Mouse (Mus musculus) kidney, embryonic 14.5 days (tissue): ENCODE measurements around the gene Vcp. TPM values are rescaled to one million over a fixed set of nuclear protein-coding genes. Genes with fewer than 3 reads are reported as not detected.

Experiments
- ATAC-seq: fragments of 200-750 bp; cut with Nextera tagmentation; 2 replicates; pipeline ENCODE4 v1.8.0; 2017; ENCODE audit warnings: moderate number of reproducible peaks, mild to moderate bottlenecking, moderate TSS enrichment, moderate library complexity; ENCODE audit not compliant: low FRiP score, low TSS enrichment
- H3K27ac ChIP-seq: fragments of 300-500 bp; sonication (generic); 2 replicates; pipeline ENCODE4 v1.5.1; 2014; ENCODE audit warnings: low read depth, mild to moderate bottlenecking, low read length, moderate library complexity, mixed read lengths
- H3K27me3 ChIP-seq: fragments of 300-500 bp; sonication (generic); 2 replicates; pipeline ENCODE4 v1.6.1; 2014; ENCODE audit warnings: mild to moderate bottlenecking, low read length; ENCODE audit not compliant: control insufficient read depth, insufficient read depth
- H3K36me3 ChIP-seq: fragments of 300-500 bp; sonication (generic); 2 replicates; pipeline ENCODE4 v1.6.1; 2014; ENCODE audit warnings: low read length, mixed read lengths; ENCODE audit not compliant: control insufficient read depth, insufficient read depth
- H3K4me1 ChIP-seq: fragments of 300-500 bp; sonication (generic); 2 replicates; pipeline ENCODE4 v1.6.1; 2014; ENCODE audit warnings: low read length, mixed read lengths; ENCODE audit not compliant: control insufficient read depth, insufficient read depth
- H3K4me2 ChIP-seq: fragments of 300-500 bp; sonication (generic); replicated peaks from 2 replicates; pipeline ENCODE4 v1.6.1; 2014; ENCODE audit warnings: low read depth, mild to moderate bottlenecking, low read length
- H3K4me3 ChIP-seq: fragments of 300-500 bp; sonication (generic); 2 replicates; pipeline ENCODE4 v1.5.1; 2014; ENCODE audit warnings: mild to moderate bottlenecking, low read length
- H3K9ac ChIP-seq: fragments of 300-500 bp; sonication (generic); 2 replicates; pipeline ENCODE4 v1.6.1; 2014; ENCODE audit warnings: low read depth, mild to moderate bottlenecking, low read length, moderate library complexity
- H3K9me3 ChIP-seq: fragments of 300-500 bp; sonication (generic); 2 replicates; pipeline ENCODE4 v1.6.1; 2016; ENCODE audit warnings: low read length; ENCODE audit not compliant: control insufficient read depth
- WGBS: fragments of 180-500 bp; shearing (Covaris S2); extraction: QIAGEN DNeasy Blood & Tissue Kit; methylation state at CpG from one replicate; pipeline ENCODE4 v1.1.7; 2014; 5-methylcytosine and 5-hydroxymethylcytosine counted together
- polyA plus RNA-seq: library from polyadenylated mRNA; unstranded; fragments of >200 nt; fragmentation: Nextera tagmentation; extraction: Ambion mirVana; gene quantifications from 2 replicates; pipeline ENCODE4 v1.2.1, GENCODE M21; 2014

Gene Vcp
- polyA plus RNA-seq, 1 experiment from 2014 or later, result 554 TPM

DNA sequence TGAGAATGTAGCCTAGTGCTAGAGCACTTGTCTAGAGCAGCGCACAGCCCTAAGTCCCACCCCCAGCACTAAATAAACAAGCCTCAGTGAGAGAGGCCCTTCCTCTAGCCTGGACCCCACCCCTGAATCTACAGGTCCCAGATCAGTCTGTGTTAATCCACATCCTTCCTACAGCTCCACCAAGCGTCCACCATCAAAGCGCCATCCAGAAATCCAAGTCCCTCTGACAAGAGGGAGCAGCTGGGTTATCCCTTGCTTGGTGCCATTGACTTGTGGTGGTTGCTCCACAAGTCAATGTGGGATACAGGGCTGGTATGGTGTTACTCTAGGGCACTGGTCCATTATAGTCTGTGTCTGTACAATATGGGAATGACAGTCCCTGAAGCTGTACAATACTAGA is 45.1 kb downstream of the Vcp start:
- Histone ChIP-seq H3K27me3 (no peaks in the 10 kb centered on the region), H3K9ac (no peak overlapping the region), H3K36me3 (peaks cover 15% of the 10 kb centered on the region), H3K9me3 (no peaks in the 10 kb centered on the region), H3K4me3 (no peak overlapping the region), H3K27ac (no peak overlapping the region), H3K4me1 (peaks cover 9% of the 10 kb centered on the region; the same call in 1 of the 2 replicates), H3K4me2 (no peak overlapping the region)
- 94% methylated on average over 3 of the region's 3 CpGs for WGBS
- ATAC-seq, result no peak

DNA sequence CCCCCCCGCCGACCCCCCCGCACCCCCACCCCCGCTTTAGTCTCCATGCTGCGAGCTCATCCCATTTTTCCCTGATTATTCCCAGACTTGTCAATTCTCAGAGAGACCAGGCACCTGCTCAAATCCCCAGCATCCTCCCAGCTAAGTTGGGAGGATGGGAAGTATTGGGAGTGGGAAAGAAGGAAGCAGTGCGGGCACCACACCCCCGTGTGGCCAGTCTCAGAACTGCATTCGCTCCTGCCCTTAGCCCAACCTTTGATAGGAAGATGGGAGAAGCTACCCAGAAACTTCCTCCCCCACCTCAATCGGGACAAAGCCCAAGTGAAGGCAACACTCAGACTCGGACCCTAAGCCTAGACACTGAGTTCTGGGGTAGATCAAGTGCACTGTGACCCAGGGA is 46.0 kb downstream of the Vcp start:
- H3K27me3 ChIP-seq, result no peaks in the 10 kb centered on the region
- ATAC-seq, result no peak
- H3K36me3 ChIP-seq, result peaks cover 15% of the 10 kb centered on the region
- H3K4me2 ChIP-seq, result no peak overlapping the region
- no peak overlapping the region for H3K4me3 ChIP-seq
- no peak overlapping the region for H3K27ac ChIP-seq
- H3K4me1 ChIP-seq, result peaks cover 10% of the 10 kb centered on the region; the same call in 1 of the 2 replicates
- no peak overlapping the region for H3K9ac ChIP-seq
- H3K9me3 ChIP-seq, result no peaks in the 10 kb centered on the region
- WGBS, result 6% methylated on average over 10 of the region's 10 CpGs

DNA sequence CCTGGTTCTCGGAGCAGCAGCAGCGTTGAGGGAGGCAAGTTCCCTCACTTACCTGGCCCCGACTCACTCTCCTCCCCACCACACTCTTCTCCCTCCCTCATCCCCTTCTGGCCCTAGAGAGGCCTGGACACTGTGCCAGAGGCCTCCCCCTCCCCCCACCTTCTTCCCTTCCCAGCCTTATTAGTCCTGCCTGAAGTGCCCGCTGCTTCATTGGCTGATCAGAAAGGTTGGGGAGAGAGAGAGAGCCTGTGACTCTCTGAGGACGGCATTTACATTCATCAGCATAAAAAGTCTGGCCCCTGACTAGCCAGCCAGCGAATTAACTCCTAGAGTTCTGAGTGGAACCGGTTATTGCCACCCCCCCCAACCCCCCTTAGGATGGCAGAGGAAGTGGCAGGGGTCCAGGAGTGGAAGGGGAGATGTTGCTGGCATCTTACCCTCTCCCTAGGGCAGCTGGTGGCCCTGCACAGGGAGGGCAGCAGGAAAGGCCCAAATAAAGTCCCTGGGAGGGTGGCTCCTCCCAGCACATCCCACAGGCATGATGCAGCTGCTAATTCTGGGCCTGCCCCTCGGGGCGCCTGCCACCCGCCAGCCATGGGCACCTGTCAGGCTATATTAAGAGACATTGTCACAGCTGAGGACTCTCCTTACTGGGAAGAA is 46.7 kb downstream of the Vcp start:
- ATAC-seq, result no peak
- 25% methylated on average over 10 of the region's 10 CpGs for WGBS
- Histone ChIP-seq H3K27ac (no peak overlapping the region), H3K27me3 (no peaks in the 10 kb centered on the region), H3K4me1 (peaks cover 17% of the 10 kb centered on the region; the same call in 1 of the 2 replicates), H3K9me3 (no peaks in the 10 kb centered on the region), H3K4me3 (no peak overlapping the region), H3K4me2 (no peak overlapping the region), H3K36me3 (peaks cover 15% of the 10 kb centered on the region), H3K9ac (no peak overlapping the region)

DNA sequence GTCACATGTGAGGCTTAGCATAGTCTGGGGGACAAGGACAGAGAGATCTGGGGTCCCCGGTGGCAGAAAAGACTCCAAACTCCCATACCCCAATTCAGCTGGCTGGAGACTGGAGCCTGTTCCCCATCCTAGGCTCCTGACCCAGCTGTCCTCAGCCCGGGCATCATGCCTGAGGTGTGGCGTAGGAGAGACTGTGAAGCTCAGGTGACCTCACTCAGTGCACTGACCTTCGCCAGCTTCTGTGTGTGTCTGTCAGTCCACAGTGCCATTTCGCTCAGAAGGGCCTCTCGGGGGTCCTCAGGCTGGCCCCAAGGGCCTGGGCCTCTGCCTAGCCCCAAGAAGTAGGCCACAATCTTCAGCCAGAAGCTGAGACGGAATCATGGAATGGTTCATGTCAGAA is 47.7 kb downstream of the Vcp start:
- no peaks in the 10 kb centered on the region for H3K9me3 ChIP-seq
- no peak overlapping the region for H3K4me2 ChIP-seq
- no peak overlapping the region for H3K9ac ChIP-seq
- 76% methylated on average over 7 of the region's 7 CpGs for WGBS
- ATAC-seq, result no peak
- no peak overlapping the region for H3K27ac ChIP-seq
- no peak overlapping the region for H3K4me3 ChIP-seq
- no peaks in the 10 kb centered on the region for H3K27me3 ChIP-seq
- H3K4me1 ChIP-seq, result peaks cover 17% of the 10 kb centered on the region; the same call in 1 of the 2 replicates
- H3K36me3 ChIP-seq, result peaks cover 10% of the 10 kb centered on the region

DNA sequence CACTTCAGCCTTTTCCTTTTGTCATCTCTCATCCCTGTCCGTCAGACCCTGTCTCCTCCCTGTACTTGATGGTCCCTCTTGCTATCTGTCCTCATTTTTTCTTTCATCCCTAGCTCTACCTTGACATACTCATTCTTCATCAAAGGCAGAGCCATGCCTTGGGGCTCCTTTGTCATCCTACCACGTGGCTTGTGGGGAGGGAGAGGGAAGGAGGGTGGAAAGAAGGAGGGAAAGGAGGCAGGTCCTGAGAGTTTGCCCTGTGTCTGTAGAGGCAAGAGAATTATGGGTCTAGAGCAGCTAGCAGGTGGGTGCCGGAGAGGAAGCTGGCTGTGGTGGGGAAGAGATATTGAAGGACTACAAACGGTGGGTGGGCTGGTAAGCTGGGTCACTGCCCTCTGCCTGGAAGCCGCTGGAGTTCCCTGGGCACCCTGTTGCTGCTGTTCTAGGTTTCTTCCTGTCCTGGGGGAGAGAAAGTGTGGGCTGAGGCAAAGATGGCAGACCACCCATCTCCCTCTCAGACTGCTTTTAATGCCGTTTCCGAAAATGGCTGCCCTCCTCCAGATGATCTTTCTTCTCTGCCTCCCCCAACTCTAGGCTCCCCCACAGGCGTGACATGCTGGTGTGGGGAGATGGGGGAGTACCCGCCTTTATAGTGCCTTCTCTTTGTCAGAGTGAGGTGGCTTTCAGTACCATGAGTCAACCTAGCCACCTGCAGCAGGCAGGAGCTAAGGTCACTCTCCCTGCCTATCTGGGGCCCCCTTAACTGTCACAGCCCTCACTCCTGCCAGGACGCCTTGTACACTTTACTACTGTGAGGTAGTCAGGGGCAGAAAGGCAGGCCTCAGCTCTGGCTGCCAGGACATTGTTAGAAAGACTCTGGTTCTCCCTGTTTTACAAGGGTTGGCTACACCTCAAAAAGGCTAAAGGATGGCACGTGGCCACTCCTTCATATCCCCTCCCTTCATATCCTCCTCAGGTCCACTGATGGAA is 48.8 kb downstream of the Vcp start:
- H3K9ac ChIP-seq, result peak overlapping the region; percentile 7; the same call in 1 of the 2 replicates
- no peak overlapping the region; the same call in 1 of the 2 replicates for H3K4me2 ChIP-seq
- H3K27ac ChIP-seq, result no peak overlapping the region
- peaks cover 17% of the 10 kb centered on the region; the same call in 1 of the 2 replicates for H3K4me1 ChIP-seq
- 38% methylated on average over 11 of the region's 11 CpGs for WGBS
- no peak for ATAC-seq
- H3K36me3 ChIP-seq, result no peaks in the 10 kb centered on the region; the same call in 1 of the 2 replicates
- H3K27me3 ChIP-seq, result no peaks in the 10 kb centered on the region; the same call in 1 of the 2 replicates
- no peaks in the 10 kb centered on the region for H3K9me3 ChIP-seq
- no peak overlapping the region for H3K4me3 ChIP-seq

DNA sequence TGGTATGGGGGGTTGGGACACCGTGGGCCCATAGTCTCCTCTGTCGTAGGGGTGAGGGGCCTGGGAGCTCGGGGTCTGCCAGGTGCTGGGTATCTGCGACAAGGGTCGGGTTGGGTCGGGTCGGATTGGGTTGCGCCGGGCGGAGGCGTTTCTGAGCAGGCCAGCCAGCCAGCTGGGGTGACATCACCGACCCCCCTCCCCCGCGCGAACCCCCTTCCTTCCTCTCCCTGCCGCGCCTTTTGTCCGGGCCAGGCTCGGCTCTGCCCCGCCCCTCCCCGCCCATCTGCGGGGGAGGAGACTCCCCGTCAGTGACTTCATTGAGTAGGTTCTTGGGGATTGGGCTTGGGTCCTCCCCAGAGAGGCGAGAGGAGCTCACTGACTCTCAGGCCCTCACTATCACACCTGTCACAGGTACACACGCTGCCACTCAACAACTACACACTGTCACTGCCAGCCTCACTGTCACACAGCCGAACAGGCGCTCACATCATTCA is 50.2 kb downstream of the Vcp start:
- peak; percentile 73 for ATAC-seq
- Histone ChIP-seq H3K4me1 (peaks cover 17% of the 10 kb centered on the region; the same call in 1 of the 2 replicates), H3K9me3 (no peaks in the 10 kb centered on the region), H3K36me3 (no peaks in the 10 kb centered on the region), H3K4me3 (peak overlapping the region; percentile 88), H3K4me2 (peak overlapping the region; percentile 74), H3K9ac (peak overlapping the region; percentile 78), H3K27ac (peak overlapping the region; percentile 73; the same call in 1 of the 2 replicates), H3K27me3 (no peaks in the 10 kb centered on the region; the same call in 1 of the 2 replicates)
- under 1% methylated on average over 13 of the region's 27 CpGs for WGBS

DNA sequence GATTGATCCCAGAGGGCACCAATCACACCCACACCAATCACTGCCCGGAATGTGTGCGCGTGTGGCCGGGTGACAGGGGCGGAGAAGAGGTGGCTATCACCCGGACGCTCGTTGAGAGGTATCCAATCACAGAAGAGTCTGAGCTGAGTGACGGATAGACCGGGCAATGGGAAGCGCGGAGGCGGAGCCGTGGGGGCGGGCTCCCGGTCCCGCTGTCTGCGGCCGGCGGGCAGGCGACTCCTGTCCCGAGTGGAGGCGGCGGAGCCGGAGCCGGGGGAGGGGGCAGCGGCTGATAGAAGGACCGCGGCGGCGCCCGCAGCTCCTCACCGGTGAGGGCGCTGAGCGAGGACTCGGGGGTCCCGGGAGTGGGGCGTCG is 50.6 kb downstream of the Vcp start, which contains the start of gene Dnajb5:
TSS of gene Dnajb5 (plus strand) at position 139 of the 376 bp plus-strand sequence.
- Histone ChIP-seq H3K4me1 (peaks cover 17% of the 10 kb centered on the region; the same call in 1 of the 2 replicates), H3K4me2 (peak within 1 kb of the TSS; percentile 74), H3K9ac (peak within 1 kb of the TSS; percentile 78), H3K4me3 (peak within 1 kb of the TSS; percentile 88), H3K9me3 (no peaks in the 10 kb centered on the region), H3K27me3 (no peaks in the 10 kb centered on the region; the same call in 1 of the 2 replicates), H3K27ac (peak within 1 kb of the TSS; percentile 73; the same call in 1 of the 2 replicates), H3K36me3 (no peaks in the 10 kb centered on the region)
- 1% methylated on average over 34 of the region's 39 CpGs for WGBS
- ATAC-seq, result peak; percentile 95

DNA sequence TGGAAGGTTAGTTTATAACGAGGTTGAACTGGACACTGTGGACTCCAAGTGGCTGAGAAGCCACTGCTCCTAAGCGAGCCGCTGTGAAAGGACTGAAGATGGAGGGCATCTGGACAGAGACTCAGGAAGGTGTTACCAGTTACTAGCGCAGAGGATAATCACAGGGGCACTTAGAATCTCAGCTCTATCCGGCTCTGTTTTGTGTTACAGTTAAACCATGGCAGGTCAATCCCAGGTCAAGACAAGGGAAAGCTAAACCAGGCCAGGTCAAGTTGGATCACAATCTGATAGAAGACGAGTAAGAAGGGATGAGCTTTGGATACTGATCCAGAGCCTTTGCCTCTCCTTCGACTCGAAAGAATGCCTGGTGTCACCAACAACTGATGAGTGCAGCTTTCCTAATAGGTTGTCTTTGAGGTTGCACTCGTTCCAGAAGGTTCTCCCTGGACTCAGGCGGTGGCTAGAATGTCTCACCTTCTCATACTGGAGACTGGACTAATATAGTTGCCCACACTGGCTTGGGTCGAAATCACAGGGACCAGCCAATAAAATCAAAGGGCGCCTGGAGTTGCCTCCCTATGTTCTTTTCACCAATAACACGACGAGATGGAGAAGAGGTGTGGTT is 51.1 kb downstream of the Vcp start:
- H3K27ac ChIP-seq, result no peak overlapping the region
- no peak for ATAC-seq

More for the DNA sequence above, 51.1 kb downstream of the Vcp start:
- H3K36me3 ChIP-seq, result no peaks in the 10 kb centered on the region
- H3K4me2 ChIP-seq, result peak overlapping the region; percentile 74
- no peaks in the 10 kb centered on the region for H3K9me3 ChIP-seq
- peaks cover 17% of the 10 kb centered on the region; the same call in 1 of the 2 replicates for H3K4me1 ChIP-seq
- no peaks in the 10 kb centered on the region; the same call in 1 of the 2 replicates for H3K27me3 ChIP-seq
- H3K9ac ChIP-seq, result no peak overlapping the region
- H3K4me3 ChIP-seq, result peak overlapping the region; percentile 88
- 7% methylated on average over 14 of the region's 14 CpGs for WGBS
